Mouse (Mus musculus): ENCODE measurements at regions not wholly inside any gene's neighbourhood (a gene's known extent, or its start where the extent isn't known, plus 50 kb on each side); places are given as distances from the start of the nearest gene placed in this dataset.

DNA sequence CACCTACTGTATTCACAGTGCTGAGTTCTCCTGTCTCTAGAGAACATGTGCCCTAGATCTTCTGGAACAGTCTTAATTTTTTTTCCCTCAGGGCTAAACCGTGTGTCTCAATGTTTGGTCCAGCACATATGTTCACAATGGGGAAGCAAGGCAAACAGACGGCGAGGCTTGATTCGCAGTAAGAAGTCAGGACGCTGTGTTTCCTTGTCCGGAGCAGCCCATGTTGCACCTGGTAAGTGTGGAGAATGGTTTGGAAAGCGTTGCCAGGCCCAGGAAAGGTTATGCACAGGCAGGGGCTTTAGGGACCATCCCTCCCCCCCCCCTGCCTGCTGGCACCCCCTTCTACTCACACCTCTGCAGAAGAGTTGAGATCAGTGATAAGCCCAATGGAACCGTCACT, 121.4 kb downstream of the Dact1 start:
- TF ChIP-seq CTCF (IDR thresholded peaks at IDR 0.05; ENCODE audit: low read depth) (no peak), EP300 (IDR thresholded peaks at IDR 0.05; ENCODE audit: low read depth) (no peak)

All from liver, embryonic 14.5 days (tissue).